Mouse (Mus musculus) stomach, embryonic 16.5 days (tissue): ENCODE measurements at regions not wholly inside any gene's neighbourhood (a gene's known extent, or its start where the extent isn't known, plus 50 kb on each side); places are given as distances from the start of the nearest gene placed in this dataset.

ENCODE experiments used
- ATAC-seq: fragments of 200-750 bp; cut with Nextera tagmentation; 2 replicates; pipeline ENCODE4 v1.8.0; 2017; ENCODE audit warnings: moderate number of reproducible peaks, moderate TSS enrichment; ENCODE audit not compliant: insufficient read depth, low FRiP score
- H3K27ac ChIP-seq: fragments of 300-500 bp; sonication (generic); 2 replicates; pipeline ENCODE4 v1.5.1; 2014; ENCODE audit warnings: low read length
- H3K27me3 ChIP-seq: fragments of 300-500 bp; sonication (generic); 2 replicates; pipeline ENCODE4 v1.6.1; 2014; ENCODE audit warnings: low read length, control low read depth, mixed read lengths; ENCODE audit not compliant: control insufficient read depth, insufficient read depth
- H3K36me3 ChIP-seq: fragments of 300-500 bp; sonication (generic); 2 replicates; pipeline ENCODE4 v1.6.1; 2014; ENCODE audit warnings: low read length; ENCODE audit not compliant: control insufficient read depth, insufficient read depth
- H3K4me1 ChIP-seq: fragments of 300-500 bp; sonication (generic); 2 replicates; pipeline ENCODE4 v1.6.1; 2014; ENCODE audit warnings: low read length, control low read depth, mixed read lengths; ENCODE audit not compliant: control insufficient read depth, insufficient read depth
- H3K4me2 ChIP-seq: fragments of 300-500 bp; sonication (generic); 2 replicates; pipeline ENCODE4 v1.6.1; 2014; ENCODE audit warnings: low read depth, low read length, mixed read lengths
- H3K4me3 ChIP-seq: fragments of 300-500 bp; sonication (generic); replicated peaks from 2 replicates; pipeline ENCODE4 v1.5.1; 2014; ENCODE audit warnings: mild to moderate bottlenecking, low read length
- H3K9ac ChIP-seq: fragments of 300-500 bp; sonication (generic); 2 replicates; pipeline ENCODE4 v1.6.1; 2014; ENCODE audit warnings: low read length
- H3K9me3 ChIP-seq: fragments of 300-500 bp; sonication (generic); replicated peaks from 2 replicates; pipeline ENCODE4 v1.6.1; 2016; ENCODE audit warnings: low read length, control low read depth; ENCODE audit not compliant: control insufficient read depth
- WGBS: fragments of 180-500 bp; shearing (Covaris S2); extraction: QIAGEN DNeasy Blood & Tissue Kit; methylation state at CpG from one replicate; pipeline ENCODE4 v1.1.7; 2014; 5-methylcytosine and 5-hydroxymethylcytosine counted together

DNA sequence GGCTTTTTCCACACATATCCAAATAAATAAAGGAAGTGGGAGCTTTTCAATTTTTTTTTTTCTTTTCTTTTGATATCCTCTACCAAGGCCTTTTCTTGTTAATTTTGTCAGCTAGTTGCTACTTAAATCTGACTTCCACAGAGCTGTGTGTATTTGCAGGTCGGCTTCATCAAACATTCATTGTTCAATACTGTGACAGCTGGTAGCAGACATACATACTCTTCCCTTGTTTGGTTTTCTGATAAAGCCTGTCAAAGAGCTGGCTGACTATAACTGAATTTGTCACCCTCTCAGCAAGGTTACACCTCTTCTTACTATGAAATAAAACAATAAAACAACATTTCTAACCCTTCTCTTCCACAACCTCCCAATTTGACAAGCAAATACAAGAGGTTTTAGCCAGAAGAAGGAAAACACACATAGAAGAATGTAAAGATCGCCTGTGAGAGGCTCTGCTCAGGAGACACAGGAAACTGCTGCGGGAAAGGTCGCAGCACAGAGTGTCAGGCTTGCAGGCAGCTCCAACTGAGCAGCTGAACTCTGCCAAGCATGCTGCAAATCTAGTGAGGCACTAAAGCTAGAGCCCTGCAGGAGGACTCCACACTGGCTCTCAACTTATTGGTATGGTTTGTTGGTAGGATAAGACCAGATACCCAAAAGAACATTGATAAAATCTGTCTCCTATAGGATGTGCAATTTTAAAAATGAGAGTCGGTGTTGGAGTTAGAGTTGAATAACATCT, 205.2 kb upstream of the Tle4 start:
- no peak for ATAC-seq
- 16% methylated on average over 5 of the region's 5 CpGs for WGBS
- Histone ChIP-seq H3K27me3 (no peaks in the 10 kb centered on the region), H3K9ac (no peak overlapping the region), H3K9me3 (no peaks in the 10 kb centered on the region), H3K4me2 (no peak overlapping the region), H3K4me3 (no peak overlapping the region), H3K27ac (no peak overlapping the region), H3K36me3 (no peaks in the 10 kb centered on the region), H3K4me1 (0 out of 2 replicates have a peak, but pooled peaks cover 5% of the 10 kb centered on the region)

DNA sequence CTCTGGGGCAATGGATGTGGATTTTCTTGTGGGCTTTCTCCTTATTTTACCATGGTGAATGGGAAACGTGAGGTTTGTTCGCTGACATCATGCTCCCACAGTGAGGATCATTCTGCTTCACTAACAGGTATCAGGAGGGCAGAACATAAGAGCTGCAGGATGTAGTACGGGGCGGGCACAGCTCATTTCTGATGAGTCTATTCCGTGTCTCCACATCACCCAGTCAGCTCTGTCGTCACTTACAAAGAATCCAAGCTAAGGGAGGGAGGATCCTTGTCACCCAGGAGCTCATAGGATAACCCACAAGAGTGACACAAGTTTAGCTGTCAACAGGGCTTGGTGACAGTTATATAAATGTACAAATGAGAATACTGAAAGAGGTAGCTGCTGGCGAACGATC, 203.8 kb upstream of the Tle4 start:
- H3K27me3 ChIP-seq, result no peaks in the 10 kb centered on the region
- no peak overlapping the region for H3K9ac ChIP-seq
- no peak overlapping the region for H3K4me3 ChIP-seq
- H3K27ac ChIP-seq, result no peak overlapping the region
- no peaks in the 10 kb centered on the region for H3K9me3 ChIP-seq
- WGBS, result 83% methylated on average over 8 of the region's 8 CpGs
- no peaks in the 10 kb centered on the region for H3K36me3 ChIP-seq
- H3K4me2 ChIP-seq, result no peak overlapping the region
- 0 out of 2 replicates have a peak, but pooled peaks cover 5% of the 10 kb centered on the region for H3K4me1 ChIP-seq
- ATAC-seq, result no peak

DNA sequence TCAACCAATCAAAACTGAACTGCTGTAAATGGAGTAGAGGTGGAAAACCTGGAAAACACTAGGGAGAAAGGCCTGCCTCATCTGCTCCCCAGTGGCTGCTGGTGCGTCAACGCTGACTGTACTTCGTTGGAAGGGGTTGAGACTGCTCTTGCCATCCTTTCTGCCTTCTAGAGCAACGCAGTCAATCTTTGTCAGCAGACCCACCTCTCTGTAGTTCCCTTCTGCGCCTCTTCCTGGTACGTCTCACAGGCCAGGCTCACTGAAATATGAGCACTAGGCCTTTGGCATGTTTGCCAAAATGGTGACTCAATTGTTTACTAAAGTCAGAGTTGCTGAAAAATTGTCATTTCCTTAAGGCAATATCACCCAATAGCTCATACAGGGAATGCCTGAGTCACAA, 201.2 kb upstream of the Tle4 start:
- no peak overlapping the region for H3K27ac ChIP-seq
- no peaks in the 10 kb centered on the region for H3K27me3 ChIP-seq
- 60% methylated on average over 6 of the region's 6 CpGs for WGBS
- no peak overlapping the region for H3K4me2 ChIP-seq
- no peak overlapping the region for H3K9ac ChIP-seq
- no peak for ATAC-seq
- H3K4me3 ChIP-seq, result no peak overlapping the region
- no peaks in the 10 kb centered on the region for H3K9me3 ChIP-seq
- no peaks in the 10 kb centered on the region for H3K36me3 ChIP-seq
- 0 out of 2 replicates have a peak, but pooled peaks cover 5% of the 10 kb centered on the region for H3K4me1 ChIP-seq

DNA sequence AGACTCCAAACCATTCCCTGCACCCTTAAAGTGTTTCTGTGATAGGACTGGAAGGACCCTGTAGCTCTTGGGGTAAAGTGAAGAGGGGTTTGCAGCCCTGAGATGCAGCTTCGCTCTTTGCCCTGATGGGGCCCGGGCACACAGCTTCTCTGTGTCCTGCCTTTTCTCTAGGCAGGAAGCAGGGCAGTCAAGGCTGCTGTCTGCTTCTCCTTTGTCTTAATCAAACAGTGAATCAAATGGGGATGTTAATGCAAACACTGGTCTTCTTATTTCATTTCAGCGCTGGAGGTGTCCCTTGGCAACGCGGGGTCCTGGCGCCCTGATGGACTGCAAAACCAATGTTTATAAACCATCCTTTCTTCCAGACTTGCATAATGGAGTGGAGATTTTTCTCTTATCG, 200.6 kb upstream of the Tle4 start:
- Histone ChIP-seq H3K9me3 (no peaks in the 10 kb centered on the region), H3K4me2 (no peak overlapping the region)
- 39% methylated on average over 7 of the region's 7 CpGs for WGBS

DNA sequence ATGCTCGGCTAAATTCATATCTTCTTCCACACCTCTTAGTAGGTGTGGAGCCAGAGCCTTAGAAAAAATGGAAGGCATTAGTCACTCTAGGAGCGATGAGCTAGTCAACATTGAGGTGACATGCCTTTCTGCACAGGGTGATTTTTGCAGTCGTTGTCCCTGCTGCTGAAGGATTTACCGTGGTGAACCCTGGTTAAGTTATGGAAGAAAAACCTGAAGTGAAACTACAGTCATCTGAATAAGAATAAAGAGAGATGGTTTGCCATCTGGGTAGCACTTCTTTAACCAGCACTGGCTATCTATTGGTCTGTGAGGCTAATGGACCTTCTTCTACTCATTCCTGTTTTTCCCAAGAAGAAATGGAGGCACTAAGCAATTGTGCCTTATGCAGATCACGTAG, 198.1 kb upstream of the Tle4 start:
- Histone ChIP-seq H3K4me3 (no peak overlapping the region), H3K4me2 (no peak overlapping the region), H3K9ac (no peak overlapping the region), H3K9me3 (no peaks in the 10 kb centered on the region), H3K27me3 (no peaks in the 10 kb centered on the region), H3K36me3 (no peaks in the 10 kb centered on the region), H3K27ac (no peak overlapping the region), H3K4me1 (no peaks in the 10 kb centered on the region)
- no peak for ATAC-seq
- WGBS, result 75% methylated on average over 5 of the region's 5 CpGs

More for the DNA sequence above, 200.6 kb upstream of the Tle4 start:
- no peak for ATAC-seq
- H3K36me3 ChIP-seq, result no peaks in the 10 kb centered on the region
- H3K27me3 ChIP-seq, result no peaks in the 10 kb centered on the region
- H3K9ac ChIP-seq, result no peak overlapping the region
- 0 out of 2 replicates have a peak, but pooled peaks cover 5% of the 10 kb centered on the region for H3K4me1 ChIP-seq
- no peak overlapping the region for H3K27ac ChIP-seq
- H3K4me3 ChIP-seq, result no peak overlapping the region

DNA sequence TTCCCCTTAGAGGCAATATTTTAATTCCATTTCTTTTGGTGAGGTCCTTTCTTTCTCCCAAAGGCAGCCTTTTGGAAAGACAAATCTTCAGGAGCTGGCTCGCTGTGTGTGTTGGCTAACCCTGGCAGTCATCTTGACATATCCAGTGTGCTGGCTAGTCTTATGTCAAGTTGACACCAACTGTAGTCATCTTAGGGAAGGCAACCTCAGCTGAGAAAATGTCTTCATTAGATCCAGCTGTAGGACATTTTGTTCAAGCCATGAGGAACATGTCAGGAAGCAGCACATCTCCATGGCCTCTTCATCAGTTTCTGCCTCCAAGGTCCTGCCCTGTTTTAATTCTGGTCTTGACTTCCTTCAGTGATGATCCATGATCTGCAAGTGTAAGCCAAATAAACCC, 192.1 kb upstream of the Tle4 start:
- Histone ChIP-seq H3K27me3 (no peaks in the 10 kb centered on the region), H3K9ac (no peak overlapping the region), H3K4me1 (no peaks in the 10 kb centered on the region), H3K4me3 (no peak overlapping the region), H3K27ac (no peak overlapping the region), H3K4me2 (no peak overlapping the region), H3K36me3 (no peaks in the 10 kb centered on the region), H3K9me3 (no peaks in the 10 kb centered on the region)
- ATAC-seq, result no peak
- 89% methylated on average over 1 of the region's 1 CpGs for WGBS

DNA sequence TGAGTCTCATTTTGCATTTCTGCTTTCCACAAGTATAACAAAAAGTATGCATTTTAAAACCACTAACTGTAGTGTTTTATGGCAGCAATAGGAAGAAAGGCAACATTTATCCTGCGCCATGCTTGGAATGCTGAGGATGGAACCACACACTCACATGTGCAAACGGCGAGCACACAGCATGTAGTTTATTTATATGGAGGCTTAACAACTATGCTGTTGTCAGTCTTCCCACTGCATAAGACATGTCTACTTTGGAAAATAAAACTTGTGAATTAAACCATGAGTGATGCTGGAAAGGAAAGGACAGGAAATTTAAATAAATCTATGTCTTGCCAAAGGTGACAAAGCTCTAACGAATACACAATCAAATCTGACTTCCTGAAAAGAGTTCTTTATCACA, 190.8 kb upstream of the Tle4 start:
- Histone ChIP-seq H3K4me1 (no peaks in the 10 kb centered on the region), H3K9me3 (no peaks in the 10 kb centered on the region), H3K27me3 (no peaks in the 10 kb centered on the region), H3K4me3 (no peak overlapping the region), H3K9ac (no peak overlapping the region), H3K27ac (no peak overlapping the region), H3K36me3 (no peaks in the 10 kb centered on the region), H3K4me2 (no peak overlapping the region)
- ATAC-seq, result no peak
- 86% methylated on average over 4 of the region's 4 CpGs for WGBS

DNA sequence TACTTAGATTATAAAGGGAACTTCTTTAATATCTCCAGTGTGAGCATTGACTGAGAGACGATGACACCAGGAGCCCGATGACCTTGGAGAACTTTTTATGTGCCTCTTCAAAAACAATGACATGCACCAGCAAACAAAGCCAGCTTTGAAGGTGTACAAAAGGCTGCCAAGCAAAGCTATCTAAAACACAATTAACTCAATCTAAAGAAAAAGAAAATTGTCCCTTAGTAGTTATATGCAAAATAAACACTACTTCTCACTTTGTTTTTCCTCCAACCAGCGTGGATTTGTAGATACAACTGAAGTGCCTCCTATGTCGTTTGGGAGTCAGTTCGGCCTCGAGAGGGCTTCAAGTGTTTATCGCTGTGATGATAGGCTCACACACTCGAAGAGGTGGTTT, 189.0 kb upstream of the Tle4 start:
- Histone ChIP-seq H3K4me1 (no peaks in the 10 kb centered on the region), H3K4me2 (no peak overlapping the region), H3K9me3 (no peaks in the 10 kb centered on the region), H3K27ac (no peak overlapping the region), H3K4me3 (no peak overlapping the region), H3K9ac (no peak overlapping the region), H3K36me3 (no peaks in the 10 kb centered on the region), H3K27me3 (no peaks in the 10 kb centered on the region)
- no peak for ATAC-seq
- WGBS, result 73% methylated on average over 8 of the region's 8 CpGs

DNA sequence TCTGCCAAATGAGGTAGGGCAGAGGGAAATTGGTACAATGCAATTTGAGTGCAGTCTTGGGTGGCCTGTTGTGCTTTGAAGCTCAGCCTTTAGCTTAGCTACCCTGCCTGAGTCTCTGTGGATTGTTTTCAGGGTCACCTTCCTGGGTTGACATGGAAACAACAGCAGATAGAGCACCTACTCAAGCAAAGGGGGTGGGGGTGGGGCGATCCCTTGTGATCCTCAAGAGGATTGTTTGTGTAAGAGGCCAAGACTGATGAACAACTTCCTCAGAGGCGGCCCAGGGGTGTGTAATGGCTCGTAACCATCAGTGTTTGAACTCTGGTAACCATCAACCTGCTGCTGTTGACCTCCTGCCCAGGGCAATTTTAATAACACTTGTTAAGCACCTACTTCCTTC, 187.8 kb upstream of the Tle4 start:
- Histone ChIP-seq H3K4me1 (no peaks in the 10 kb centered on the region), H3K4me3 (no peak overlapping the region), H3K27me3 (no peaks in the 10 kb centered on the region), H3K36me3 (no peaks in the 10 kb centered on the region), H3K9me3 (no peaks in the 10 kb centered on the region), H3K27ac (no peak overlapping the region), H3K9ac (no peak overlapping the region), H3K4me2 (no peak overlapping the region)
- 37% methylated on average over 3 of the region's 3 CpGs for WGBS
- no peak for ATAC-seq
